Mouse (Mus musculus) hindbrain, embryonic 13.5 days (tissue): ENCODE results near the gene Sf3b3. TPM values are rescaled to one million over a fixed set of nuclear protein-coding genes. Genes with fewer than 3 reads are reported as not detected.
"Not testable (repeated sequence)": the region's sequence is repeated elsewhere in the genome, so short reads cannot be mapped to it uniquely, and the experiment has no call there.

Experiments used
- ATAC-seq: fragments of 200-750 bp; cut with Nextera tagmentation; 2 replicates; pipeline ENCODE4 v1.8.0; 2017; ENCODE audit warnings: moderate TSS enrichment; ENCODE audit not compliant: low FRiP score
- H3K27ac ChIP-seq: fragments of 300-500 bp; sonication (generic); 2 replicates; pipeline ENCODE4 v1.5.1; 2015; ENCODE audit warnings: inconsistent platforms, mild to moderate bottlenecking, moderate library complexity
- H3K27me3 ChIP-seq: fragments of 300-500 bp; sonication (generic); 2 replicates; pipeline ENCODE4 v1.6.1; 2015; ENCODE audit warnings: mild to moderate bottlenecking, inconsistent platforms
- H3K36me3 ChIP-seq: fragments of 300-500 bp; sonication (generic); 2 replicates; pipeline ENCODE4 v1.6.1; 2015; ENCODE audit warnings: mild to moderate bottlenecking, inconsistent platforms
- H3K4me1 ChIP-seq: fragments of 300-500 bp; sonication (generic); replicated peaks from 2 replicates; pipeline ENCODE4 v1.6.1; 2015; ENCODE audit warnings: inconsistent platforms
- H3K4me2 ChIP-seq: fragments of 300-500 bp; sonication (generic); 2 replicates; pipeline ENCODE4 v1.6.1; 2015; ENCODE audit warnings: inconsistent platforms, mild to moderate bottlenecking, moderate library complexity
- H3K4me3 ChIP-seq: fragments of 300-500 bp; sonication (generic); 2 replicates; pipeline ENCODE4 v1.5.1; 2015; ENCODE audit warnings: mild to moderate bottlenecking, inconsistent platforms
- H3K9ac ChIP-seq: fragments of 300-500 bp; sonication (generic); 2 replicates; pipeline ENCODE4 v1.6.1; 2015; ENCODE audit warnings: mild to moderate bottlenecking, inconsistent platforms
- H3K9me3 ChIP-seq: fragments of 300-500 bp; sonication (generic); 2 replicates; pipeline ENCODE4 v1.6.1; 2016; ENCODE audit warnings: inconsistent platforms
- WGBS: fragments of 180-500 bp; shearing (Covaris S2); methylation state at CpG from one replicate; pipeline ENCODE4 v1.1.7; 2015; 5-methylcytosine and 5-hydroxymethylcytosine counted together
- polyA plus RNA-seq: library from polyadenylated mRNA; unstranded; fragments of >200 nt; fragmentation: Nextera tagmentation; extraction: Ambion mirVana; gene quantifications from 2 replicates; pipeline ENCODE4 v1.2.1, GENCODE M21; 2015

Gene Sf3b3
- polyA plus RNA-seq, 1 experiment from 2014 or later, result 109 TPM

DNA sequence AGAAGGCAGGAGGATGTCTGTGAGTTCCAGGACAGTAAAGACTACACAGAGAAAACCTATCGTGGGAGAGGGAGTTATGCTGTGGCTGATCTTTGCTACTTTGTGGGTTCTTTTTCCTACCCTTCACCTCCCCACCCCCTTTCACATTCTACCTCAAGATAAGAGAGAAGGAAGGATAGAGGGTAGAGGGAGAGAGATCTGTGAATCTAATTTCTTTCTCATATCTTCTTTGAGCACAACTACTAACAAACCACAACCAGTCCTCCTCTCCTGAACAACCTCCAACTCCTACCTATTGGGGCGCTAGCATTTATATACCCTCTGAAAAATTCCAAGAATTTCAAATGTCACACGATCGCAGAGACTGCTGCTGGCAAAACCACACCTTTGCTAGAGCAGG is 31.3 kb upstream of the Sf3b3 start:
- Histone ChIP-seq H3K9ac (no peak overlapping the region), H3K27me3 (no peaks in the 10 kb centered on the region), H3K36me3 (peaks cover 97% of the 10 kb centered on the region), H3K4me1 (no peaks in the 10 kb centered on the region), H3K4me2 (no peak overlapping the region), H3K4me3 (no peak overlapping the region), H3K27ac (no peak overlapping the region), H3K9me3 (no peaks in the 10 kb centered on the region)
- 93% methylated on average over 4 of the region's 4 CpGs for WGBS
- ATAC-seq, result no peak

DNA sequence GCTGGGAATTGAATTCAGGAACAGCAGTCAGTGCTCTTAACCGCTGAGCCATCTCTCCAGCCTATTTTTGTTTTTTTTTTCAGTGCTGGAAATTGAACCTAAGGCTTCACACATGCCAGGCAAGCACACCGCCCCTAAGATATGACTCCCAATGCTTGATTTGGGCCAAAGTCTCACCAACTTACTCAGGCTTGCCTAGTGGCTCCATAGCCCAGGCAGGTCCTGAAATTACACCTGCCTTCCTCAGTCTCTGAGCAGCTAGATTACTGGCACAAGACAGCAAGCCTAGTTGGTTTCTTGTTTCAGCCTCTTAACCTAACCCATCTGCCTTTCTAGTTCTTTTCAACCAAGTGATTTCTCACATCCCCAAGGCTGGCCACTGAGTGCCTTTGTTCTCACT is 23.9 kb upstream of the Sf3b3 start:
- H3K36me3 ChIP-seq, result peaks cover 97% of the 10 kb centered on the region

DNA sequence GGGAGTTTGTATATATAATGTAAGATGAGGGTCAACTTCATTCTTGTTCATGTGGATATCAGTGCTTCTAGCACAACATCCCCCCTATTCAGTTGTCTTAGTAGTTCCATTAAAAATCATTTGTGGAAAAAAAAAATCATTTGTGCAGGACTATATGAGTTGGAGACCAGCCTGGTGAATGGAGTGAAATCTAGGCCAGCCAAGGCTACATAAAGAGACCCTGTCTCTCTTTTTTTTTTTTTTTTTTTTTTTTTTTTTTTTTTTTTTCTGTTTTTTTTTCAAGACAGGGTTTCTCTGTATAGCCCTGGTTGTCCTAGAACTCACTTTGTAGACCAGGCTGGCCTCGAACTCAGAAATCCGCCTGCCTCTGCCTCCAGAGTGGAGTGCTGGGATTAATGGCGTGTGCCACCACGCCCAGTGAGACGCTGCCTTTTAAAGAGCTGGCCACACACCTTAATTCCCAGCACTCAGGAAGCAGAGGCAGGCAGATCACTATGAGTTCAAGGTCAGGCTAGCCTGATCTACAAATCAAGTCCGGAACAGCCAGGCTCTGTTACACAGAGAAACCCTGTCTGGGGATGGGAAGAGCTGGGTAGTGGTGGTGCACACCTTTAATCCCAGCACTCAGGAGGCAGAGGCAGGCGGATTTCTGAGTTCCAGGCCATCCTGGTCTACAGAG is 14.9 kb upstream of the Sf3b3 start:
- H3K9ac ChIP-seq, H3K4me2 ChIP-seq, ATAC-seq, H3K4me3 ChIP-seq, H3K27me3 ChIP-seq, H3K9me3 ChIP-seq, H3K27ac ChIP-seq, H3K4me1 ChIP-seq: not testable (repeated sequence)
- 98% methylated on average over 7 of the region's 7 CpGs for WGBS
- peaks cover 94% of the 10 kb centered on the region for H3K36me3 ChIP-seq

More for the DNA sequence above, 23.9 kb upstream of the Sf3b3 start:
- no peaks in the 10 kb centered on the region for H3K27me3 ChIP-seq
- no peak overlapping the region for H3K9ac ChIP-seq
- no peak for ATAC-seq
- H3K4me1 ChIP-seq, result no peaks in the 10 kb centered on the region
- H3K4me3 ChIP-seq, result no peak overlapping the region
- WGBS, result 97% methylated on average over 2 of the region's 2 CpGs
- H3K27ac ChIP-seq, result no peak overlapping the region
- H3K9me3 ChIP-seq, result no peaks in the 10 kb centered on the region
- no peak overlapping the region for H3K4me2 ChIP-seq

DNA sequence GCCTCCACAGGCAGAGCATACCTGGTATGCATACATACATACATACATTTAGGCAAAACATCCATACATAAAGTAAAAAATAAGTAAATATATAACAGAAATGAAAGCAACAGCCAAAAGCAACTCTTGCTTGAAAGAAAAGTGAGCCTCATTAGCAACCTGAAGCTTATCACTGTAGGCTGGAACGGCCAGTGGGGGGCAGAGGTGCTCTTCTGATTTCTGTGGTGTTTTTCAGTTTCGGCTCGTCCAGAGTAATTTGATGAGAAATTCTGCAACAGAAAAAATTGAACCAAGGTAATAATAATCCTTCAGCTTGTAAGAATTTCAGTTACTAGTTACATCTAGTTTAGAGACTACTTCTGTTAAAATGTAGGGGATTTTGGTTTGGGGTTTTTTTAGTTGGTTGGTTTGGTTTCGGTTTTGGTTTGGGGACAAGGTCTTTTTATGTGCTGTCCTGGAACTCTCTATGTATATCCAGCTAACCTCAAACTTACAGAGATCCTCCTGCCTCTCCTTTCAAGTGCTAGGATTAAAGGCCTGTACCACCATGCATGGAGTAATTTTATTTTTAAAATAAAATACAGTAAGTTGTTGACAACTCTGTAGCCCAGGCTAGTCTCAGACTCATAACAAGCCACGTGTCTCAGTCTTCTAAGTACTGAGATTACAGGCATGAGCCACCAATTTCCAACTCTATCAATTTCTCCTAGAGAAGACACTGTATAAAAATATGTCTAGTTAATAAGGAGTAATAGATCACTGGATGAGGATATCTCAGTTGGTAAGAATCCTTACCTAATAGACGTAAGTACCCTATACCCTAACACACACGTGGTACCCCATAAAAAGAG is 13.3 kb upstream of the Sf3b3 start:
- no peaks in the 10 kb centered on the region for H3K9me3 ChIP-seq
- peaks cover 95% of the 10 kb centered on the region for H3K36me3 ChIP-seq
- H3K4me2 ChIP-seq, result no peak overlapping the region
- H3K9ac ChIP-seq, result no peak overlapping the region
- H3K27ac ChIP-seq, result no peak overlapping the region
- ATAC-seq, result no peak
- H3K27me3 ChIP-seq, result no peaks in the 10 kb centered on the region
- no peak overlapping the region for H3K4me3 ChIP-seq
- H3K4me1 ChIP-seq, result no peaks in the 10 kb centered on the region
- 85% methylated on average over 7 of the region's 7 CpGs for WGBS

DNA sequence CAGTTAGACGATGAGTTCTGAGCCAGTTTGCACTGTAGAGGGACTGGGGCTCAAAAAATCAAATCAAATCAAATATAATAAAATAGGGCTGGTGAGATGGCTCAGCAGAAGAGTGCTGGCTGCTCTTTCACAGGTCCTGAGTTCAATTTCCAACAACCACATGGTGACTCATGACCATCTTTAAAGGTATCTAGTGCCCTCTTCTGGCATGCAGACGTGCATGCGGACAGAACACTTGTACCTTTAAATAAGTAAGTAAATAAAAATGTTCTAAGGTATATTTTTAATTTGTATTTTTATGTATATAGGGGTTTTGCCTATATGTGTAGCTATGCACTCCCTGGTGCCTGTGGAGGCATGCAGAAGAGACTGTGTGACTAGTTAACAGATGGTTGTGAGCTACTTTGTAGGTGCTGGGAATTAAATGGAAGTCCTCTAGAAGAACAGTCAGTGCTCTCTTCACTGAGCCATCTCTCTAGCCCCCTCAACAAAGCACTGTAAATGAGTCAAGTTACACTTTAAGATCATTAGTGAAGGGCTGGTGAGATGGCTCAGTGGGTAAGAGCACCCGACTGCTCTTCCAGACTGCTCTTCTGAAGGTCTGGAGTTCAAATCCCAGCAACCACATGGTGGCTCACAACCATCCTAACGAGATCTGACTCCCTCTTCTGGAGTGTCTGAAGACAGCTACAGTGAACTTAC is 10.3 kb upstream of the Sf3b3 start:
- no peaks in the 10 kb centered on the region for H3K9me3 ChIP-seq
- no peak overlapping the region for H3K4me2 ChIP-seq
- no peak overlapping the region for H3K27ac ChIP-seq
- 88% methylated on average over 5 of the region's 5 CpGs for WGBS
- no peak for ATAC-seq
- no peaks in the 10 kb centered on the region for H3K4me1 ChIP-seq
- H3K4me3 ChIP-seq, result no peak overlapping the region
- no peaks in the 10 kb centered on the region for H3K27me3 ChIP-seq
- H3K9ac ChIP-seq, result no peak overlapping the region
- peaks cover 95% of the 10 kb centered on the region for H3K36me3 ChIP-seq

DNA sequence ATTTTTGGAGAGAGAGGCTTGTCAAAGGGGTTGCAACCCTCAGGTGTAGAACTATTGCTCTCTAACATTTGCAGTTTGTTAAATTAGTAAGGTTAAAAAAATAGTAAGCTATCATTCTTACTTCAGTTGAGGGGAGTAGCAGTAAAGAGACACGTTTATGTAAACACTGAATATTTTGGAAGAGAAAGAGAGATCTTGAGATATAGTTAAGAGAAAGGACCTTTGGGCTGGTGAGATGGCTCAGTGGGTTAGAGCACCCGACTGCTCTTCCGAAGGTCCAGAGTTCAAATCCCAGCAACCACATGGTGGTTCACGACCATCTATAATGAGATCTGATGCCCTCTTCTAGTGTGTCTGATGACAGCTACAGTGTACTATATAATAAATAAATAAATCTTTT is 9.5 kb upstream of the Sf3b3 start:
- ATAC-seq, H3K4me2 ChIP-seq, H3K4me1 ChIP-seq, H3K9ac ChIP-seq, H3K27ac ChIP-seq, H3K9me3 ChIP-seq, H3K27me3 ChIP-seq, H3K4me3 ChIP-seq: not testable (repeated sequence)
- peaks cover 97% of the 10 kb centered on the region for H3K36me3 ChIP-seq
- 98% methylated on average over 4 of the region's 4 CpGs for WGBS

DNA sequence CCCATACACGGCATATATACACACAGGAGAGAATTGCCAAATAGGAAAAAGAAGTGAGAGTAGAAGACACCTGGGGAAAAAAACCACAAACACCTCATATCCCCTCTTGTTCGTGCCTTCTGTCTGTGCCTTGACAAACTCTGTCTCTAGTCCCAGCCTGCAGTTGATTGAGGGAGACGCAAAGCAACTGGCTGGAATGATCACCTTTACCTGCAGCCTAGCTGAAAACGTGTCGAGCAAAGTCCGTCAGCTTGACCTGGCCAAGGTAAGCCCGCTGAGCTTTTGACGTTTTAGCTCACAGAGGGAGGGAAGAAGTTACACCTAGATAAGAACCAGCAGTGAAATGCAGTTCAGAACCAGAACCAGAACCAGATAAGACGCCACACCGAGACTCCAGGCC is 4.6 kb upstream of the Sf3b3 start:
- Histone ChIP-seq H3K27ac (no peak overlapping the region), H3K36me3 (peaks cover 66% of the 10 kb centered on the region), H3K27me3 (no peaks in the 10 kb centered on the region), H3K4me2 (no peak overlapping the region), H3K4me3 (no peak overlapping the region), H3K4me1 (peaks cover 10% of the 10 kb centered on the region), H3K9ac (no peak overlapping the region), H3K9me3 (no peaks in the 10 kb centered on the region)
- ATAC-seq, result no peak
- 95% methylated on average over 10 of the region's 10 CpGs for WGBS

DNA sequence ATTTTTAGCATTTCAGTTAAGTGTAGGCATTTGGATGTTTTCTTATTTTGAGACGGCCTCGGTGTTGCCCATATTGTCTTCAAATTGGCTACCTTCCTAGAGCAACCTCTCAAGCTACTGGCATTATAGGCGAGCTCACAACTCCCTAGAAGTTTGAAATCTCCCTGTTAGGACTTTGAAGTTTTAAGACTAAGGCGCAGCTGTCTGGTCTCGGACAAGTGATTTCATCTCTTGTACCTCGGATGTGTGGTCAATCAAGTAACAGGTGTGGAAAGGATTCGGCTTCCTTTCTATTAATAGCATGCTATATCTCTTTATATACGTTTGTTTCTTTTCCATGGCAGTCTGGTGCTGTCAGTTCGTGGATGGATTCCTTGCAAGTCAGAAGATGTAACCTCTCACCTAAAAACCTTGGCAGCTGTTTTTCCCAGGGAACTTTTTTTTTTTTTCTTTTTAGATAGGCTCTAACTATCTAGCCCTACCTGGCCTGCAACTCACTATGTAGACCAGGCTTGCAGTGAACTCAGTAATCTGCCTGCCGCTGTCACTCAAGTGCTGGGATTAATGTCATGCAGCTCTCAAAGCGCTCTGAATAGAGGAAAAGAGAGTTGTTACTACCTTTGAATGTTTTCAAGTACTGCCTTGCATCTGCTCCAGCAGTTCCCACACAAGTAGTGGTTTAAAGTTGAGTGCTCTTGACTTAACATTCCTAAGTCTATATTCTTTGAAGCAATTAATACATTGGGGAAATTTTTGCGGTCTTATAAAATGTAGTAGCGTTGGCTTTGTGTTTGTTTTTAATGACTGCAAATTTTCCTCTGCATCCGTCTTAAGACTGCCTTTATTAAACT is 1.3 kb upstream of the Sf3b3 start:
- H3K4me1 ChIP-seq, result peaks cover 28% of the 10 kb centered on the region
- peak overlapping the region; percentile 97 for H3K9ac ChIP-seq
- H3K9me3 ChIP-seq, result no peaks in the 10 kb centered on the region
- ATAC-seq, result no peak
- 65% methylated on average over 14 of the region's 14 CpGs for WGBS
- H3K4me3 ChIP-seq, result peak overlapping the region; percentile 93
- no peak overlapping the region for H3K27ac ChIP-seq
- H3K36me3 ChIP-seq, result peaks cover 48% of the 10 kb centered on the region
- H3K27me3 ChIP-seq, result no peaks in the 10 kb centered on the region
- H3K4me2 ChIP-seq, result peak overlapping the region; percentile 83

DNA sequence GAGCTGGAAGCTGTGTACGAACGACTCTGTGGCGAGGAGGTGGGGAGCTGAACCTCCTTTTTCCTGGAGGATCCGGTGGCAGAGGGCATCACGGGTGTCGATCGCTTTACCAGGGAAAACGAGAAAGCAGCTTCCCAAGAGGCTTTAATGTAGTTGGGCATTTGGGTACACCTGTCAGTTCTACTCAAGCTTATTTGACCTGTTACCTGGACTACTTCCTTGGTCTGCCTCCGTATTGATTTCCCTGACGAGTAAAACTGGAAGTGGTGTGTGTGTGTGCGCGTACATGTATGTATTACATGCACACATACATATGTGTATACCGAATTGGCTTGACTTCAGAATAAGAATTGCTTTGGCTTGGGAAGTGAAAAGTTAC is 573 bp upstream of the Sf3b3 start:
- peak overlapping the region; percentile 83 for H3K4me2 ChIP-seq
- H3K27me3 ChIP-seq, result no peaks in the 10 kb centered on the region
- 2% methylated on average over 13 of the region's 13 CpGs for WGBS
- peaks cover 48% of the 10 kb centered on the region for H3K36me3 ChIP-seq
- peaks cover 28% of the 10 kb centered on the region for H3K4me1 ChIP-seq
- H3K4me3 ChIP-seq, result peak overlapping the region; percentile 93
- H3K9me3 ChIP-seq, result no peaks in the 10 kb centered on the region
- peak; percentile 43; the same call in 1 of the 2 replicates for ATAC-seq
- H3K9ac ChIP-seq, result peak overlapping the region; percentile 97
- H3K27ac ChIP-seq, result peak overlapping the region; percentile 90

DNA sequence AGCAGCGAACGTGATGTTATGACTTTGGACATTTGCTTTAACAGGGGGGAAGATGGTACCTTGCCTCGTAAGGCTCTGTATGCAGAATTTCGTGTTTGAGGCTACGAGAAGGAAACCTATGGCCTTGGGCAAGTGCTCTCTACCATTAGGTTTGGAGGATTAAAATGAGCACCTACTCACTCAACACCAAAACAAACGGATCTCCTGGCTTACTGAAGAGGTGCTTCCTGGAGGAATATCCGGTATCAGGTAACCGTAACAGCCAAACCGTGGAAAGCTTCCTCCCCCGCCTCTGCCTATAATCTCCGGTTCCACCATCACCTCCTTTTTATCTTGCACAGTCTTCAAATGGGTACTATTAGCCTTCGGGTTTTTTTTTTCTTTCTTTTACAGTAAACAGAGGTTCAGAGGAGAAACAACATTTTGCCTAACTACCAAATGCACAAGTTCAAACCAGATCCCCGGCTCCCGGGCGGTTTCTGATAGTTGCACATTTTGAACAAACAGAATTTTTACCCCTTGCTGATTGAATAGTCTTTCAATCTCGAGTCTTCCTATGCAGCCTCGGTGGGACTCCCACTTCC is 674 bp downstream of the Sf3b3 start:
- H3K9ac ChIP-seq, result peak overlapping the region; percentile 97
- H3K36me3 ChIP-seq, result peaks cover 46% of the 10 kb centered on the region
- H3K27me3 ChIP-seq, result no peaks in the 10 kb centered on the region
- peak overlapping the region; percentile 83 for H3K4me2 ChIP-seq
- H3K9me3 ChIP-seq, result no peaks in the 10 kb centered on the region
- WGBS, result 14% methylated on average over 17 of the region's 17 CpGs
- H3K4me3 ChIP-seq, result peak overlapping the region; percentile 93
- no peak for ATAC-seq
- H3K4me1 ChIP-seq, result peaks cover 28% of the 10 kb centered on the region
- H3K27ac ChIP-seq, result peak overlapping the region; percentile 90

DNA sequence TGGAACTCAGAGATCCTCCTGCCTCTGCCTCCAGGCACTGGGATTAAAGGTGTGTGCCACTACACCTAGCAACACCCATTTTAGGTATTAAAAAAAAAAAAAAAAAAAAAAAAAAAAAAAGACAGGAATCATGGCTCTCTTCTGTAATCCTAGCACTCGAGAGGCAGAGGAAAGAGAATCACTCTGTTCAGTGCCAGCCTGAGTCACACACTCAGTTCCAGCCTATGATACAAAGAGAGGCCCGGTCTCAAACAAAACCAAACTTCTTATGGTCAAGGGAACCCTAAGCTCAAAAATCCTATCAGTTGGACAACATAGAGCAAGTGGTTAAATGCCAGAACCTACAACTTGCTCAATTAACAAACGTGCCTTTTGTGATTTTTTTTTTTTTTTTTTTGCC is 1.6 kb downstream of the Sf3b3 start:
- peaks cover 46% of the 10 kb centered on the region for H3K36me3 ChIP-seq
- no peak overlapping the region for H3K9ac ChIP-seq
- ATAC-seq, result no peak
- H3K4me3 ChIP-seq, result peak overlapping the region; percentile 93; the same call in 1 of the 2 replicates
- H3K27me3 ChIP-seq, result no peaks in the 10 kb centered on the region
- H3K4me1 ChIP-seq, result peaks cover 28% of the 10 kb centered on the region
- H3K4me2 ChIP-seq, result peak overlapping the region; percentile 83
- H3K9me3 ChIP-seq, result no peaks in the 10 kb centered on the region
- WGBS, result 83% methylated on average over 3 of the region's 3 CpGs
- no peak overlapping the region for H3K27ac ChIP-seq
